Mouse (Mus musculus) 416B (cell line): Measurements from ENCODE around the gene Prrc2b.

Experiments
- DNase-seq: peaks from one replicate; pipeline ENCODE4 v3.0.0; 2011; ENCODE audit warnings: low read depth

Prrc2b gene

GRCm38 (mm10) chr2:32150924-32151659 is at the start of gene Prrc2b:
TSS of gene Prrc2b (plus strand) at chr2:32151082.
- no peak for DNase-seq

- no peak for DNase-seq
Observed at GRCm38 (mm10) chr2:32102944-32103343, 47.9 kb upstream of the Prrc2b start.

DNA sequence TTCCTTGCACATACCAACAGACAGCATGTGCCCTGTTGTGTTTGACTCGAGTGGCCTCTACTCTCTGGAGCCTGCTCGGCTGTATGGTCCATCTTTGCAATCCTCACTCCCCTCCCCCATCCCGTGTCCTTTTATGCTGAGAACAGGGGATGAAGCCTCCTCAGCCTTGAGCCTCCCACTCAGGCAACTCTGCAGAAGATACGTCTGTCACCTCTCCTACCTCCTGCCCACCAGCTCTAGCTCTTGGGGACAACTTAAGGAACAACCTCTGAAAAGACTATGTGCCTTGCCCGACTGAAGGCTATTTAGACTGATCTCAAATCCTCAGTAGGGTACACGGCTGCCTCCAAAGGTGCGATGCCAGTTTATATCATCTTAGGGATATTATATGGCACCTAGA is 47.3 kb upstream of the Prrc2b start:
- no peak for DNase-seq

DNA sequence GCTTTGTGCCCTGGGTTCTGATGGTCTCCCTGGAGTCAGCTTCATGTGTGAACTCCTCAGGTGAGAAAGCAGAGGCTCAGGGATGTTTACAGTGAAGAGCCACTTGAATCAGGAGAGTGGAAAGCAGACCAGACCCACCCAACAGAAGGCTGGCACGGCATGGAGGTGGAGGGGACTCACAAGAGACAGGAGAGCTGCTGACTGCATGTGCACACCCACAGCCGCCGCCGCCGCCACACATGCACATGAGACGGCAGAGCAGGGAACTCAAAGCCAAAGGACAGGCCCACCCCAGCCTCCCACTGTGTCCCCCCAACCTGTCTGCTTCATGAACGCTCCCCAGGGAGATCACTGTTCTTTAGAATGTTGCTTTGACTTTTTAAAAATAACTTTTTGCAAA is 46.8 kb upstream of the Prrc2b start:
- DNase-seq = no peak

DNA sequence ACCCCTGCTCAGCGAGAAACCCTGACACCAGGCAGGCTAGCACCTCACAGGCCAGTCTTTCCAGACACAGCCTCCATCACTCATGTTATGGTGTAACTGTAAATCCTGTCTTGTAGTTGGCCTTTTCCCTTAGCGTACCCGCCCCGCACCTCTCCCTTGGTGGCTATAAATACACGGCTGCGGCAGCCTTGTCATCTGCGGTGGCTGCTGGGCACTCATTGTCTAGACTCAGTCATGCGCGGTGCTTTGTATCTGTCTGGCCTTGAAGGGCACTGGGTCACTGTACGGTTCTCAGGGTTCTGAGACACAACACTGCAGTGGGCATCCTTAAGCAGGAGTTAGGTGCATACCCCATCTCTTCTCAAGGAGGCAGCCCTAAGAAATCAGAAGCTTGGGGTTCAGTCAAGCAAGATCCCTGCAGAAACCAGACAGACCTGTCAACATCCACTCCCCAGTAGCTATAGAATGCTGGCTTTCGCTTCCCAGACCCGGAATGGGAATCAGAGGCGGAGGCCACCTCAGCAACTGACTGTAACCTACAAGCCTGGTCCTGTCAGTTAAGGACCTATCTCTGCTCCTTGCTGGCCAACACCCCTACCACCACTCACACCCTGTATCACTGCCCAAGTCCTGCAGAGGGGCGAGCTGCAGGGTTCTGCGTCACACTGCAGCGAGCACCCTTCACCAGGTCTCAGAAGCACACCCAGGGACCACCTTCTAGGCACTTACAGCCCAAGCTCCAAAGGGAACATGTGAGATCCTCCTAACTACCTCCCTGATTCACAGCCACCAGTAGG is 45.6 kb upstream of the Prrc2b start:
- DNase-seq = no peak

DNA sequence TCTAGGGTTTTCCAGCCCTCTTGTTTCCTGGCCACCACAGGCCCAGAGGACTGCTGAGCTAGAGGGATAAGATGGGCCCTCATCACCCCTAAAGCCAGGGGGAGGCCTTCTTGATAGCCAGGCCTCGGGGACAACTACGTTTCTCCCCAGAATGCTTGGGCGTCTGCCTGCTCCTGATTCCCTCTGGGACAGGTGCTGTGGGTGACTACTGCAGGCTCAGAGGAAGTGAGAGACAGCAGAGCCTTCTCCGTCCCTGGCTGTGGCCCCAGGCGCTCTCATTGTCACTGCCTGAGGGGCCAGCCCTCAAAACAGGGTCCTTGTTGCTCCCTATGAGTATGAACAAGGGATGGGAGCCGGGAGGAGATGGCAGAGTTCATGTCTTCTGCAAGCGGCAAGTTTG is 45.0 kb upstream of the Prrc2b start:
- no peak for DNase-seq

DNA sequence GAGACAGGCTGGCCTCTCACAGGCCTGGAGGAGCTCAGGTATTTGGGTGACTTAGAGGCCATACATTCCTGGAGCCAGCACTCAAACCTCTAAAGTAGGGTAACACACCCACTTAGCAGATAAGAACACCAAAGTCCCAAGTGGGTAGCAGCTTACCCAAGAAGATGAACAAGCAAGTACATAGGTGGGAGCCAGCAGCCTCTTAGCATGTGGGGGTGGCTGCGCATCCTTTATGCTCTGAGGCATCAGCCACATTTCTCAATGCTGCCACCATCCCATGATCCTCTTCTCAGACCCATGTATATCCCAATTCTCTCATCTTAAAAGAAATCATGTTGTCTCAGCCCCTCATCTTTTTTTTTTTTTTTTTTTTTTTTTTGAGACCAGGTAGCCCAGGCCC is 39.6 kb upstream of the Prrc2b start:
- no peak for DNase-seq

GRCm38 (mm10) chr2:32112548-32112947 is 38.3 kb upstream of the Prrc2b start:
- DNase-seq = no peak

DNA sequence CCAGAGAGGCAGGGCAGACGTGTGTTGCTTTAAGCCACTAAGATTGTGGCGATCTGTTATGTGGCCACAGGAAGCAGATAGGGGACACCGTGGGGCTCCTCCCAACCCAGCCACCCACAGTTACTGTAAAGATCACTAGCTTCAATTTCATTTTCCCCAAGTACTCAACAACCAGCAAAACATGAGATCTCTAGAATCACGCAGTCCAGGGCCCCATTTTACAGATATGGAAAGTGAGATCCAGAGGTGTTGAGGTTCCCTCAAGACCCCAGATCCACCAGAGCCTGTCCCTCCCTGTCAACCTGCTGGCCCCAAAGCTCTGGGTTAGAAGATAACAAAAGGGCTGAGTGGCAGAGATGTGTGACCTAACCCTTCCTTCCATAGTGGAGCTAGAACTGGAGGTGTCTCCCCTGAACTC is 35.0 kb upstream of the Prrc2b start:
- DNase-seq = peak; percentile 42

DNA sequence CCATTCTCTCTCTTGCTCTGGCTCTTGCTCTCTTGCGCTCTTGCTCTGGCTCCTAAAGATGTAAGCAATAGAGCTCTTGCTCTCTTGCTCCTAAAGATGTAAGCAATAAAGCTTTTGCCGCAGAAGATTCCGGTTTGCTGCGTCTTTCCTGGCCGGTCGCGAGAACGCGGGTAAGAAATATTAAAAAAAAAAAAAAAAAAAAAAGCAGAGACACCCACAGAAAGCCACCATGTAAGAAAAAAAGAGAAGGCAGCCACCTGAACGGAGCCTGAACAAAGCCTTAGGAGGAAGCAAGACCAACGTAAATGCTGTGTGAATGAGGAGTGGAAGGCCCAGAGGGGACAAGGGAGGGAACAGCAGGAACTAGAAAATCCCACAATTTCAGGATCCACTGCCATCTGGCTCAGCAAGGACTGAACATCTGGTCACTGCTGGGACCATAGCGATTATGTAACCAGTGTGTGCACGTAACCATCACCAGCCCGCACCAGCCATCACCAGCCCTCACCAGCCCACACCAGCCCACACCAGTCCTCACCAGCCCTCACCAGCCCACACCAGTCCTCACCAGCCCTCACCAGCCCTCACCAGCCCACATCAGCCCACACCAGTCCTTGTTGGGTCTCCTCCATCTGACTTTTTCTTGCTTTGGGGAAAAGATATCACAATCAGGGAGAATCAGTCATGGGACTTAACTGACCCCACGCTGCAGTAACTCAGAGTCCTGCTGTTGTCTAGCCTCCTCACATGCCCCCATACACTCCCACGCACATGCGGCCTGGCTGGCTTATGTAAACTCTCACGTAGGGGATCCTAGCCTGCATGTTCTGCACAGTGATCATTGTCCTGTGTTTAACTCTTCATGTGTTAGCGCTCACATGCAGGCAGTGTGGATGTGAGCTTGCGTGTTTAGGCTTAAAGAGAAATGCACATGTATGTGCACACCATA is 30.8 kb upstream of the Prrc2b start:
- DNase-seq = no peak

GRCm38 (mm10) chr2:32121150-32121549 is 29.7 kb upstream of the Prrc2b start:
- DNase-seq = peak; percentile 66

- no peak for DNase-seq
Observed at GRCm38 (mm10) chr2:32121785-32122184, 29.1 kb upstream of the Prrc2b start.

GRCm38 (mm10) chr2:32127653-32128535 is 23.0 kb upstream of the Prrc2b start:
- peak; percentile 81 for DNase-seq

DNA sequence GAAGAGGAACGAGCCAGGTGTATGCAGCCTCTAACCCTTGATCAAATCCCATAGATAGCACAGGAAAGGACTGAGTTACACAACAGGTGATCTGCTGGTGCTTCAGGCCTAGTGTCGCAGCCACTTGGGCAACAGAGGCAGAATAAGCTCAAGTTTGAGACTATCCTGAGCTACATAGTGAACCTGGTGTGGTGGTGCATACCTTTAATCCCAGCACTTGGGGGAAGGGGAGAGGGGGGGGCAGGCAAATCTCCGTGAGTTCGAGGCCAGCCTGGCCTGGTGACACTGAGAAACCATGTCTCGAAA is 22.4 kb upstream of the Prrc2b start:
- no peak for DNase-seq

- DNase-seq = no peak
Observed at GRCm38 (mm10) chr2:32129383-32130074, 21.4 kb upstream of the Prrc2b start.

- DNase-seq = peak; percentile 76
Observed at GRCm38 (mm10) chr2:32130435-32130834, 20.4 kb upstream of the Prrc2b start.

DNA sequence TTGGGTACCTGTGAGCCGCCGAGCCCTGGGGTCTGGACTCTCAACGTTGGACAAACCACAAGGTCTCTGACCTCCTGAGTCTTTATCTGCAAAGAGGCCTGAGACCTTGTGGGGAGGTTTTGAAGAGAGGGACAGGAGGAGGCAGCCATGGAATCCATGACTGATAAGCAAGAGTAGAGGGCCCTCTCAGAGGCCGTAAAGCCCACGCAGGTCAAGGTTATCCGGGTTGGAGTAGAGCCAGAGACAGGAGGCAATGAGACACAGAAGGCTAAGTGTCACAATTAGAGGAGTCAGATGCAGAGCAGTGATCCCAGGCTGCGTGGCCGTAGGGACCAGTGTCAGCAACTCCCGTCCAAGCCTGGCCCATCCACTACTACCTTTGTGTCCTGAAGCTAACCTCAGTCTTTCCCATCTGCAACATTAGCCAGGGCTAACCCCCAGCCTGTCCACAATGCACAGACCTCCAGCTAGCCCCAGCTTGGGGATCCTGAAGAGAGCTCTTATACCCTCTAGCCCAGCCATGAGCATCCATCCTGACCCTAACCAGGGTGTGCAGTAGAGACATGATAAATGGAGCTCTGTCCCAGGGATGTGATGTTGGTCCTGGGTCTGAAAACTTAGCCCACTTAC is 19.6 kb upstream of the Prrc2b start:
- no peak for DNase-seq

GRCm38 (mm10) chr2:32131866-32132566 is 18.9 kb upstream of the Prrc2b start:
- no peak for DNase-seq

GRCm38 (mm10) chr2:32132567-32132992 is 18.3 kb upstream of the Prrc2b start:
- peak; percentile 96 for DNase-seq

- peak; percentile 94 for DNase-seq
Observed at GRCm38 (mm10) chr2:32134039-32134438, 16.8 kb upstream of the Prrc2b start.
